Mouse (Mus musculus): ENCODE measurements around the gene Morf4l2. TPM values are rescaled to one million over a fixed set of nuclear protein-coding genes. Genes with fewer than 3 reads are reported as not detected.
A peak's percentile ranks its signal among the peaks of the same experiment; 100 is the strongest.
"Not testable (repeated sequence)": the region's sequence is repeated elsewhere in the genome, so short reads cannot be mapped to it uniquely, and the experiment has no call there.

The Morf4l2 gene
- polyA plus RNA-seq, 1 experiment from 2014 or later: 337 TPM

DNA sequence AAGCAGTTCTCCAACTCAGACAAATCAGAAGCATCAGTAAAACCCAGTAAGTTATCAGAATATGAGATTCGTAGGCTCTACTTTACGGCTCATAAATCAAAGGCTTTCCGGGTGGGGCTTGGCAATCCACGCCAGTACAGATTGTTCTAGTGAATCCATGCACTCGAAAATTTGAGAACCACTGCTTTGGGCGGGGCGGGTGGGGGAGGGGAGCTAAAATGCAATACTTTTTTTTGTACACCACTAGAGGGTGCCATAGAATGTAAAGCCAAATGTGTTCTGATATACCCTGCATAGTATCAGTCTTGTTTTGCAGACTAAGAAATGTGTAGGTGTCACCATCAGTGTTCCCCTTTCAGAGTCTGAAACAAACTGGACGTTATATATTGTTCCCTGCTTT is 1.2 kb upstream of the Morf4l2 start:
- no peak for ATAC-seq (replicated peaks; ENCODE audit: extremely low read depth, insufficient read depth, low FRiP score)
- Histone ChIP-seq H3K27ac (ENCODE audit: low read length) (no peak overlapping the region), H3K9me3 (replicated peaks; ENCODE audit: control insufficient read depth, low read length) (no peaks in the 10 kb centered on the region), H3K9ac (ENCODE audit: low read length) (no peak overlapping the region), H3K4me1 (ENCODE audit: control insufficient read depth, insufficient read depth, low read length) (no peaks in the 10 kb centered on the region), H3K27me3 (ENCODE audit: control insufficient read depth, insufficient read depth, low read length) (no peaks in the 10 kb centered on the region), H3K36me3 (ENCODE audit: control insufficient read depth, insufficient read depth) (no peaks in the 10 kb centered on the region), H3K4me2 (ENCODE audit: low read depth, low read length) (no peak overlapping the region), H3K4me3 (ENCODE audit: low read length) (no peak overlapping the region)
- 83% methylated on average over 8 of the region's 8 CpGs for WGBS

DNA sequence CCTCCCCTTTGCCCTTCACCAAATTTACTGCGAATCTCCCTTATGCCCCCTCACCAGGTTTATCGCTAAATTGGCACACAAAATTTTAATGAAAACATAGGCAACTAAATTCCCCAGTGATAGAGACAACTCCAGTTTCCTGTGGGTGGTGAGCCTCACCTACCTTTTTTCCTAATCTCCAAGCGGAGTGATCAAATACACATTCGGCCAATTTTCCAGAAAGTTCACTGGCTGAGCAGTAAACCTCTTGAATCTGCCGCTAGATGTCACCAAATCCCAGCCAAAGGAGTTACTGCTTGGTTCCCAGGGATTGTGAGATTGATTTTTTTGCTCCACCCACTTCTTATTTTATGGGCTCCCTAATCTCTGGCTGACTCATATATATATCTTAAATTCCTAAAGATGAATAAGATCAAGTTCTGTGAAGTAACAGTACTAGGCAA is 808 bp downstream of the Morf4l2 start:
- H3K9me3 ChIP-seq (replicated peaks; ENCODE audit: control insufficient read depth, low read length): no peaks in the 10 kb centered on the region
- WGBS: 19% methylated on average over 5 of the region's 5 CpGs
- peak overlapping the region; percentile 69 for H3K4me2 ChIP-seq (ENCODE audit: low read depth, low read length)
- H3K27ac ChIP-seq (ENCODE audit: low read length): peak overlapping the region; percentile 93
- peak overlapping the region; percentile 78 for H3K9ac ChIP-seq (ENCODE audit: low read length)
- no peaks in the 10 kb centered on the region for H3K4me1 ChIP-seq (ENCODE audit: control insufficient read depth, insufficient read depth, low read length)
- no peak for ATAC-seq (replicated peaks; ENCODE audit: extremely low read depth, insufficient read depth, low FRiP score)
- H3K4me3 ChIP-seq (ENCODE audit: low read length): peak overlapping the region; percentile 65
- H3K27me3 ChIP-seq (ENCODE audit: control insufficient read depth, insufficient read depth, low read length): no peaks in the 10 kb centered on the region
- H3K36me3 ChIP-seq (ENCODE audit: control insufficient read depth, insufficient read depth): no peaks in the 10 kb centered on the region

DNA sequence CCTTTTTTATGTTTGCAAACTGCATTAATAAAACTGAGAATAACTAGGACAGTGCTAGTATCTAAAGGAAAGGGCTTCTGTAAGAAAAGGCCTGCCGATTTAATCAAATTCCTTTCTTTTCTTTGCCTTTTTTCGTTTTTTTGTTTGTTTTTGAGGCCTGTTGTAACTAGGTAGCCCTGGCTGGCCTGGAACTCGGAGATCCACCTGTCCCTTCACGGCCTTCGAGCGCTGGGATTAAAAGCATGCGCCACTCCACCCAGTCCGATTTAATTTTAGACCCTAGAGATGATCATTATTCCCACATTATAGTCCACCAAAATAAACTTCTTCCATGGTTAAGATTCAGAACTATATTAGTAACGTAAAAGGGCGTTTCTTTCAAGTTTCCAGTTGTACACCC is 1.2 kb downstream of the Morf4l2 start:
- no peaks in the 10 kb centered on the region for H3K9me3 ChIP-seq (replicated peaks; ENCODE audit: control insufficient read depth, low read length)
- WGBS: 18% methylated on average over 10 of the region's 10 CpGs
- H3K27me3 ChIP-seq (ENCODE audit: control insufficient read depth, insufficient read depth, low read length): no peaks in the 10 kb centered on the region
- no peaks in the 10 kb centered on the region for H3K36me3 ChIP-seq (ENCODE audit: control insufficient read depth, insufficient read depth)
- no peak for ATAC-seq (replicated peaks; ENCODE audit: extremely low read depth, insufficient read depth, low FRiP score)
- peak overlapping the region; percentile 69 for H3K4me2 ChIP-seq (ENCODE audit: low read depth, low read length)
- H3K4me1 ChIP-seq (ENCODE audit: control insufficient read depth, insufficient read depth, low read length): no peaks in the 10 kb centered on the region
- H3K4me3 ChIP-seq (ENCODE audit: low read length): peak overlapping the region; percentile 65
- H3K9ac ChIP-seq (ENCODE audit: low read length): peak overlapping the region; percentile 78
- H3K27ac ChIP-seq (ENCODE audit: low read length): peak overlapping the region; percentile 93

DNA sequence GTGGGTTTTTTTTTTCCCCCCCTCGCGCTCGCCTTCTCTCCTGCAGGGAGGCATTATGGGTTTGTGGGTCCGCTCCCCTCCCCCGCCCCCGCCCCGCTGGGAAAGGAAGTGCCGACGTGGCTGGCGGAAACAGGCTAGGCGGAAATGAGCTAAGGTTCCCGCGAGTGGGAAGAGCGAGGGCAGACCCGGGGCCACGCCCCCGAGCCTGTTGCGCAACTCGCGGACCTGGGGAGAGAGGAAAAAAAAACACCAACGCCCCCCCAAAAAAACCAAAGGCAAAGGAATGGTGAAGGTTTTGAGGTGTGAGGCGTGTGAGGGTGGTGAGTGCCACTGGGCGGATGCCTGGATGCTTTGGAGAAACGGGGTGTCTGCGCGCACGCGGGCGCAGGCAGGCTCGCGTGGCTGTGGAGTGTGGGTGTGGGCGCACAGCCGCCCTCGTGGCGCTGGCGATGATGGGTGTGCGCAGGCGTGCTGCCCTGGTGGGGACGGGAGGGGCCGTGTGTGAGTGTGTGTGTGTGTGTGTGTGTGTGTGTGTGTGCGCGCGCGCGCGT is 1.8 kb downstream of the Morf4l2 start:
- H3K9me3 ChIP-seq (replicated peaks; ENCODE audit: control insufficient read depth, low read length): no peaks in the 10 kb centered on the region
- peak overlapping the region; percentile 69 for H3K4me2 ChIP-seq (ENCODE audit: low read depth, low read length)
- no peaks in the 10 kb centered on the region for H3K36me3 ChIP-seq (ENCODE audit: control insufficient read depth, insufficient read depth)
- H3K4me3 ChIP-seq (ENCODE audit: low read length): peak overlapping the region; percentile 65
- WGBS: 27% methylated on average over 42 of the region's 46 CpGs
- peak; percentile 74 for ATAC-seq (replicated peaks; ENCODE audit: extremely low read depth, insufficient read depth, low FRiP score)
- H3K4me1 ChIP-seq (ENCODE audit: control insufficient read depth, insufficient read depth, low read length): no peaks in the 10 kb centered on the region
- peak overlapping the region; percentile 93 for H3K27ac ChIP-seq (ENCODE audit: low read length)
- no peaks in the 10 kb centered on the region for H3K27me3 ChIP-seq (ENCODE audit: control insufficient read depth, insufficient read depth, low read length)
- H3K9ac ChIP-seq (ENCODE audit: low read length): peak overlapping the region; percentile 78

DNA sequence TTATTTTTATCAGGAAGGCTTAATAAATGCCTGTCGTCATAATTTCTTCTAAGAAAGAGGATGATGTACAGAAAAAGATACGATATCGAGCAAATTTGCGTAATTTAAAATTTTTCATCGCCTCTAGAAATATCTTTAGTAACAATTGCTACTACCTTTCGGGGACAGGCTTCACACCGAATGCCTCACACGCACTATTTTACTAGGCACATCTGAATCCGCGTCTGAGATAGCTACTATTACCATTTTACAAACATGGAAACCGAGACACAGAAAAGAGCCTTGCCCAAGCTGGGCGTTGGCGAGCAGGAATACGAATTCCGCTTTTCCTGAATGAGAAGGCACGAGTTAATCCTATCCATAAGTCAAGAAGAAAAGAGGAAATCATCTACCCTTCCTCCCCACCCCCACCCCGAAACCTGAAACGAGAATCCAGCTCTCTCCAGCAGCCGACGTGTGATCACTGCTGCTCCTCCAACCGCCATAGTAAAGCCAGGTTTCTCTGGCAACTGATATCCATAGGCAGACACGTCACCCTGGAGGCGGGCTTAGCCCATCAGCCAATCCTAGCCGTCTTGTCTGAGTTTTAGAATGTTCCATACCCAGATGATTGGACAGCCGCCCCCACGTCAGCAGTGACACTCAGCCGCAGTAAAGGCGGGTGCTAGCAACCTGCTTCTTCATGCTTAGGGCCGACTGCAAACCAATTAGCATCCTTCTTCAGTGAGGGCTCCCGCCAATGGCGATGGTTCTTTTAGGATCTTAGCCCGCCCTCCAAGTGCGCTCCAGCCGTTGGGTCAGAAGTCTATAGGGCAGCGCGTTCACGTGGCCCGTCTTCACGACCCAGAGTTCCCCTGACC is 2.5 kb downstream of the Morf4l2 start:
- peak overlapping the region; percentile 93 for H3K27ac ChIP-seq (ENCODE audit: low read length)
- H3K4me2 ChIP-seq (ENCODE audit: low read depth, low read length): peak overlapping the region; percentile 57
- WGBS: 18% methylated on average over 39 of the region's 39 CpGs

DNA sequence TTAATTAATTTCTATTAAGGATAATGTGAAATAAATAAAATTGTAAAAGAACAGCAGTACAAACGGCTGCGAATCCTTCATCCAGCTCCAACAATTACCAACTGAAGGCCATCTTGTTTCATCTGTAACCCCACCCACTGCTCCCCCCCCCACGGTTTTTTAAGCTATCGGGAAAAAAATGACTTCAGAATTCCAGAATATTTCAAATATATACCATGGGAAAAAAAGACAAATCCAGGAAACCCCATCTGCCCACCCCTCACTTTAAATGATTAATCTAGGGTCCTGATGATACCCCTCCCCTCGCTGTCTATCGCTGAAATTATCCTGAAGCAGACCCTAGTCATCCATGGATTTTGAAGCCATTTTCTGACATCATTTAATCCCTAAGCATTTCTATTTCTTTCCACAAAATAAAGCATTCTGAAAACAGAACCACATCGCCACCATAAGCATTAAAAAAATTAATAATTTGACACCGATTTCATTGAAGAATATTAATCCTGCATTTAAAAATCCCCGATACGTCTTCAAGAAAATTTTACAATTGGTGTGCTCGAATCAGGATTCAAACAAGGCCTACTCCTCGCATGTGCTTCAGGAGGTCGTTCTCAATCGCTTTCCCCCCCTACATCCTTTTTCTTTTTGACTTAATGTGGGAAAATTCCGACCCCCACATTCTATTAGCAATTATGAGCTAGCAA is 3.3 kb downstream of the Morf4l2 start:
- Histone ChIP-seq H3K4me2 (ENCODE audit: low read depth, low read length) (peak overlapping the region; percentile 57), H3K9ac (ENCODE audit: low read length) (peak overlapping the region; percentile 71), H3K4me3 (ENCODE audit: low read length) (peak overlapping the region; percentile 69), H3K27me3 (ENCODE audit: control insufficient read depth, insufficient read depth, low read length) (no peaks in the 10 kb centered on the region), H3K27ac (ENCODE audit: low read length) (peak overlapping the region; percentile 84), H3K4me1 (ENCODE audit: control insufficient read depth, insufficient read depth, low read length) (no peaks in the 10 kb centered on the region), H3K9me3 (replicated peaks; ENCODE audit: control insufficient read depth, low read length) (no peaks in the 10 kb centered on the region), H3K36me3 (ENCODE audit: control insufficient read depth, insufficient read depth) (no peaks in the 10 kb centered on the region)
- ATAC-seq (replicated peaks; ENCODE audit: extremely low read depth, insufficient read depth, low FRiP score): no peak
- 16% methylated on average over 15 of the region's 15 CpGs for WGBS

More for the DNA sequence above, 2.5 kb downstream of the Morf4l2 start:
- H3K9ac ChIP-seq (ENCODE audit: low read length): peak overlapping the region; percentile 71
- peak; percentile 93 for ATAC-seq (replicated peaks; ENCODE audit: extremely low read depth, insufficient read depth, low FRiP score)
- H3K9me3 ChIP-seq (replicated peaks; ENCODE audit: control insufficient read depth, low read length): no peaks in the 10 kb centered on the region
- H3K4me3 ChIP-seq (ENCODE audit: low read length): peak overlapping the region; percentile 69
- H3K4me1 ChIP-seq (ENCODE audit: control insufficient read depth, insufficient read depth, low read length): no peaks in the 10 kb centered on the region
- no peaks in the 10 kb centered on the region for H3K27me3 ChIP-seq (ENCODE audit: control insufficient read depth, insufficient read depth, low read length)
- H3K36me3 ChIP-seq (ENCODE audit: control insufficient read depth, insufficient read depth): no peaks in the 10 kb centered on the region

DNA sequence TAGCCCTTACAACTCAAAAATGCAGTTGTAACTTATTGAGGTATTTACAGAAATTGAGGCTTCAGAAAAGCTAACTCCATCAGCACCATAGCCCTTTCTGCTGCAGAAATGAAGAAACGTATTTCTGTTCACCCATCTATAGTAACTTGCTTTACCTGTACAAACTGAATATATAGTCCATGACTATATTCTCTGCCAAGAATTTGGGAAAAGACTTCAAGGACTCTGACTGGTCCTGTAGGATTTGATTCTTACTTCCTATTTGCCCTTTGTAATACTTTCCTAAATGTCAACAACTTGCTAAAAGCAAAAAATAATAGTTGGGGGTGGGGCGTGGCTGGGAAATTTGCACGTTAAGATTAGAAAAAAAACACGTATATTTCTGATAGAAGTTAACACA is 11.5 kb downstream of the Morf4l2 start:
- no peak for ATAC-seq (replicated peaks; ENCODE audit: extremely low read depth, insufficient read depth, low FRiP score)
- Histone ChIP-seq H3K27ac (ENCODE audit: low read length) (no peak overlapping the region), H3K4me2 (ENCODE audit: low read depth, low read length) (no peak overlapping the region), H3K4me1 (ENCODE audit: control insufficient read depth, insufficient read depth, low read length) (no peaks in the 10 kb centered on the region), H3K4me3 (ENCODE audit: low read length) (no peak overlapping the region), H3K9ac (ENCODE audit: low read length) (no peak overlapping the region), H3K36me3 (ENCODE audit: control insufficient read depth, insufficient read depth) (peaks cover 5% of the 10 kb centered on the region), H3K9me3 (replicated peaks; ENCODE audit: control insufficient read depth, low read length) (no peaks in the 10 kb centered on the region), H3K27me3 (ENCODE audit: control insufficient read depth, insufficient read depth, low read length) (no peaks in the 10 kb centered on the region)
- 79% methylated on average over 4 of the region's 4 CpGs for WGBS

DNA sequence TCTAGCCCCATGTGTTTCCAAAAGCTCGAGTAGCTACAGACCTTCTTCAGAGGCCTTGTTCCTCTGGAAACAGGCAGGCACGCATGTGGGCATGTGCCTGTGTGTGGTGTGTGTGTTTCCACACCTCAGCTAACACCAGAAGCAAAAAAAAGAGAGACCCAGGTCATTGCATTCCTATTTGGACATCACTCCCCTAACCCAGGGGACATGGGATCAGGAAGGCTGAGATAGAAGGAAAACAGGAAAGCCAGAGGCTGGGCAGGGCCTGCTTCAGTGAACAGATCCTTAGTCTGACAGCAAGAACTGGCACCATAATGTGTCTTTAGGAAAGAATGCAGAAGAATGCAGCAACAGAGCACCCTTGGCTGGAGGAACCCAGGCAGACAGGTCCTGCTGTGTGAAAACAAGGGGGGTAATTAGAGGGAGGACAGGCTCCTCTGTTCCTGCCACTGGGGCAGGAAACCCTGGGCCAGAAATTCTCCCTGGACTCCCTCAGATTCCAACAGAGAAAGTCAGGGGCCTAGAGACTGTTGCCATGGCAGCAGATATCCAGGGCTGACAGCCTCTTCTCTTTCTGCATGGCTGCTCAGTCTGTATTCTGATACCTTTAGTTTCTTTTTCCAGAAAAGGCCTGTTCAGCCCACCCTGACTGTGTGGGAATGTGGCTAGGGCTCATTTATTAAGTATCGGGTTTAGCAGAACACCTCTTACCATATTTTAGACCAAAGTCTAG is 28.6 kb downstream of the Morf4l2 start:
- H3K4me1 ChIP-seq (ENCODE audit: control insufficient read depth, insufficient read depth, low read length); H3K9ac ChIP-seq (ENCODE audit: low read length); H3K4me3 ChIP-seq (ENCODE audit: low read length); H3K27ac ChIP-seq (ENCODE audit: low read length); H3K27me3 ChIP-seq (ENCODE audit: control insufficient read depth, insufficient read depth, low read length); H3K36me3 ChIP-seq (ENCODE audit: control insufficient read depth, insufficient read depth); H3K9me3 ChIP-seq (replicated peaks; ENCODE audit: control insufficient read depth, low read length); H3K4me2 ChIP-seq (ENCODE audit: low read depth, low read length); ATAC-seq (replicated peaks; ENCODE audit: extremely low read depth, insufficient read depth, low FRiP score): not testable (repeated sequence)
- 63% methylated on average over 2 of the region's 3 CpGs for WGBS
